Mouse (Mus musculus) embryo, embryonic 11 days (tissue): ENCODE data around the gene Cotl1.

Experiments
- DNase-seq: peaks from one replicate; pipeline ENCODE4 v3.0.0-alpha.2; 2015

Cotl1 gene

GRCm38 (mm10) chr8:119816219-119816618 lies 24.1 kb downstream of the Cotl1 start:
- no peak for DNase-seq

GRCm38 (mm10) chr8:119812650-119813431 lies 27.5 kb downstream of the Cotl1 start:
- no peak for DNase-seq

- DNase-seq: no peak
These were observed 28.4 kb downstream of the Cotl1 start for GRCm38 (mm10) chr8:119811925-119812324.

- no peak for DNase-seq
These were observed 29.3 kb downstream of the Cotl1 start for GRCm38 (mm10) chr8:119810953-119811499.

- no peak for DNase-seq
These were observed 30.0 kb downstream of the Cotl1 start for GRCm38 (mm10) chr8:119810127-119810868.

- DNase-seq: no peak
These were observed 30.7 kb downstream of the Cotl1 start for GRCm38 (mm10) chr8:119809620-119810019.

GRCm38 (mm10) chr8:119807687-119808086 lies 32.7 kb downstream of the Cotl1 start:
- DNase-seq: no peak

GRCm38 (mm10) chr8:119806422-119807263 lies 33.7 kb downstream of the Cotl1 start:
- DNase-seq: no peak

- DNase-seq: no peak
These were observed 35.1 kb downstream of the Cotl1 start for GRCm38 (mm10) chr8:119805275-119805674.

GRCm38 (mm10) chr8:119802592-119802991 lies 37.8 kb downstream of the Cotl1 start:
- no peak for DNase-seq

GRCm38 (mm10) chr8:119801168-119801567 lies 39.2 kb downstream of the Cotl1 start:
- peak; percentile 53 for DNase-seq

GRCm38 (mm10) chr8:119798965-119799264 lies 41.4 kb downstream of the Cotl1 start:
- no peak for DNase-seq

- peak; percentile 81 for DNase-seq
These were observed 42.0 kb downstream of the Cotl1 start for GRCm38 (mm10) chr8:119798170-119798964.

- no peak for DNase-seq
These were observed 44.7 kb downstream of the Cotl1 start for GRCm38 (mm10) chr8:119795651-119796050.

GRCm38 (mm10) chr8:119794689-119795088 lies 45.7 kb downstream of the Cotl1 start:
- DNase-seq: peak; percentile 55

GRCm38 (mm10) chr8:119791804-119792704 lies 48.3 kb downstream of the Cotl1 start:
- peak; percentile 92 for DNase-seq

GRCm38 (mm10) chr8:119789581-119789980 lies 50.8 kb downstream of the Cotl1 start:
- no peak for DNase-seq

- DNase-seq: no peak
These were observed 51.5 kb downstream of the Cotl1 start for GRCm38 (mm10) chr8:119788607-119789381.

- DNase-seq: no peak
These were observed 53.0 kb downstream of the Cotl1 start for GRCm38 (mm10) chr8:119787341-119787740.

GRCm38 (mm10) chr8:119786871-119787270 lies 53.5 kb downstream of the Cotl1 start:
- no peak for DNase-seq
